Mouse (Mus musculus): ENCODE results near the gene Tln2. TPM values are rescaled to one million over a fixed set of nuclear protein-coding genes. Genes with fewer than 3 reads are reported as not detected.

The Tln2 gene
- polyA plus RNA-seq, 2 experiments = 0.98 to 2.5 TPM

- H3K4me3 ChIP-seq (ENCODE audit: insufficient read depth in 1 of 2, low read depth in 2 of 2, low read length in 2 of 2) = no peak overlapping the region
- H3K27ac ChIP-seq = no peak overlapping the region
- no peak for DNase-seq (ENCODE audit: low read depth in 3 of 3, low spot score in 3 of 3)
- no peak overlapping the region for H3K4me2 ChIP-seq (ENCODE audit: low read depth)
- H3K9ac ChIP-seq (replicated peaks) = no peak overlapping the region
- no peaks in the 10 kb centered on the region for H3K9me3 ChIP-seq (ENCODE audit: control insufficient read depth, low read length)
- H3K4me1 ChIP-seq (replicated peaks; ENCODE audit: control insufficient read depth in 2 of 2, insufficient read depth in 2 of 2, low read length in 1 of 2) = no peaks in the 10 kb centered on the region
- WGBS (ENCODE audit: insufficient replicate concordance) = 72% methylated on average over 4 of the region's 4 CpGs
- TF ChIP-seq EP300 (IDR thresholded peaks at IDR 0.05; ENCODE audit: low read depth) (no peak), CTCF (IDR thresholded peaks at IDR 0.05; ENCODE audit: low read depth) (no peak)
- no peak for ATAC-seq (ENCODE audit: insufficient read depth)
- H3K27me3 ChIP-seq (ENCODE audit: control insufficient read depth, insufficient read depth, low read length) = no peaks in the 10 kb centered on the region
- no peaks in the 10 kb centered on the region for H3K36me3 ChIP-seq (replicated peaks; ENCODE audit: control insufficient read depth, insufficient read depth, low read depth)
These were observed 372.3 kb downstream of the Tln2 start for GRCm38 (mm10) chr9:67187182-67187581.

- WGBS (ENCODE audit: insufficient replicate concordance) = 61% methylated on average over 2 of the region's 2 CpGs
- DNase-seq (ENCODE audit: low read depth in 3 of 3, low spot score in 3 of 3) = no peak
- Histone ChIP-seq H3K4me2 (ENCODE audit: low read depth) (no peak overlapping the region), H3K36me3 (replicated peaks; ENCODE audit: control insufficient read depth, insufficient read depth, low read depth) (no peaks in the 10 kb centered on the region), H3K9me3 (ENCODE audit: control insufficient read depth, low read length) (no peaks in the 10 kb centered on the region), H3K27ac (no peak overlapping the region), H3K9ac (replicated peaks) (no peak overlapping the region), H3K27me3 (ENCODE audit: control insufficient read depth, insufficient read depth, low read length) (no peaks in the 10 kb centered on the region), H3K4me3 (ENCODE audit: insufficient read depth in 1 of 2, low read depth in 2 of 2, low read length in 2 of 2) (no peak overlapping the region), H3K4me1 (replicated peaks; ENCODE audit: control insufficient read depth in 2 of 2, insufficient read depth in 2 of 2, low read length in 1 of 2) (no peaks in the 10 kb centered on the region)
- TF ChIP-seq CTCF (IDR thresholded peaks at IDR 0.05; ENCODE audit: low read depth) = no peak; the same call in 1 of the 2 replicates
- TF ChIP-seq EP300 (IDR thresholded peaks at IDR 0.05; ENCODE audit: low read depth) = no peak
- ATAC-seq (ENCODE audit: insufficient read depth) = no peak
These were observed 374.9 kb downstream of the Tln2 start for GRCm38 (mm10) chr9:67184556-67184955.

- Histone ChIP-seq H3K27me3 (ENCODE audit: control insufficient read depth, insufficient read depth, low read length) (no peaks in the 10 kb centered on the region), H3K36me3 (replicated peaks; ENCODE audit: control insufficient read depth, insufficient read depth, low read depth) (no peaks in the 10 kb centered on the region), H3K4me2 (ENCODE audit: low read depth) (no peak overlapping the region), H3K4me1 (replicated peaks; ENCODE audit: control insufficient read depth in 2 of 2, insufficient read depth in 2 of 2, low read length in 1 of 2) (0 out of 4 replicates have a peak, but pooled peaks cover 0 to 2% of the 10 kb centered on the region in 2 experiments), H3K9me3 (ENCODE audit: control insufficient read depth, low read length) (no peaks in the 10 kb centered on the region), H3K27ac (no peak overlapping the region), H3K9ac (replicated peaks) (no peak overlapping the region), H3K4me3 (ENCODE audit: insufficient read depth in 1 of 2, low read depth in 2 of 2, low read length in 2 of 2) (no peak overlapping the region)
- 42% methylated on average over 2 of the region's 2 CpGs for WGBS (ENCODE audit: insufficient replicate concordance)
- TF ChIP-seq CTCF (IDR thresholded peaks at IDR 0.05; ENCODE audit: low read depth) = no peak
- no peak for TF ChIP-seq EP300 (IDR thresholded peaks at IDR 0.05; ENCODE audit: low read depth)
- DNase-seq (ENCODE audit: low read depth in 3 of 3, low spot score in 3 of 3) (no peak), ATAC-seq (ENCODE audit: insufficient read depth) (no peak)
These were observed 376.0 kb downstream of the Tln2 start for GRCm38 (mm10) chr9:67183520-67183919.

GRCm38 (mm10) chr9:67182006-67182405 lies 377.5 kb downstream of the Tln2 start:
- Histone ChIP-seq H3K36me3 (replicated peaks; ENCODE audit: control insufficient read depth, insufficient read depth, low read depth) (no peaks in the 10 kb centered on the region), H3K27ac (no peak overlapping the region), H3K27me3 (ENCODE audit: control insufficient read depth, insufficient read depth, low read length) (no peaks in the 10 kb centered on the region), H3K4me3 (ENCODE audit: insufficient read depth in 1 of 2, low read depth in 2 of 2, low read length in 2 of 2) (no peak overlapping the region), H3K9ac (replicated peaks) (no peak overlapping the region), H3K4me2 (ENCODE audit: low read depth) (no peak overlapping the region), H3K9me3 (ENCODE audit: control insufficient read depth, low read length) (no peaks in the 10 kb centered on the region), H3K4me1 (replicated peaks; ENCODE audit: control insufficient read depth in 2 of 2, insufficient read depth in 2 of 2, low read length in 1 of 2) (0 out of 4 replicates have a peak, but pooled peaks cover 0 to 2% of the 10 kb centered on the region in 2 experiments)
- ATAC-seq (ENCODE audit: insufficient read depth) = no peak
- TF ChIP-seq EP300 (IDR thresholded peaks at IDR 0.05; ENCODE audit: low read depth) (no peak), CTCF (IDR thresholded peaks at IDR 0.05; ENCODE audit: low read depth) (no peak)
- WGBS (ENCODE audit: insufficient replicate concordance) = 64% methylated on average over 6 of the region's 6 CpGs
- DNase-seq (ENCODE audit: low read depth in 3 of 3, low spot score in 3 of 3) = no peak

- Histone ChIP-seq H3K4me3 (ENCODE audit: insufficient read depth in 1 of 2, low read depth in 2 of 2, low read length in 2 of 2) (no peak overlapping the region), H3K27ac (no peak overlapping the region), H3K9me3 (ENCODE audit: control insufficient read depth, low read length) (no peaks in the 10 kb centered on the region; the same call in 1 of the 2 replicates), H3K9ac (replicated peaks) (no peak overlapping the region), H3K4me2 (ENCODE audit: low read depth) (no peak overlapping the region), H3K4me1 (replicated peaks; ENCODE audit: control insufficient read depth in 2 of 2, insufficient read depth in 2 of 2, low read length in 1 of 2) (0 out of 4 replicates have a peak, but pooled peaks cover 0 to 2% of the 10 kb centered on the region in 2 experiments), H3K36me3 (replicated peaks; ENCODE audit: control insufficient read depth, insufficient read depth, low read depth) (no peaks in the 10 kb centered on the region), H3K27me3 (ENCODE audit: control insufficient read depth, insufficient read depth, low read length) (no peaks in the 10 kb centered on the region)
- WGBS (ENCODE audit: insufficient replicate concordance) = 58% methylated on average over 1 of the region's 1 CpGs
- no peak for TF ChIP-seq CTCF (IDR thresholded peaks at IDR 0.05; ENCODE audit: low read depth)
- TF ChIP-seq EP300 (IDR thresholded peaks at IDR 0.05; ENCODE audit: low read depth) = no peak
- no peak for ATAC-seq (ENCODE audit: insufficient read depth)
- DNase-seq (ENCODE audit: low read depth in 3 of 3, low spot score in 3 of 3) = no peak
These were observed 380.8 kb downstream of the Tln2 start for GRCm38 (mm10) chr9:67178709-67179108.

All from liver, embryonic 14.5 days (tissue).